ENCODE assay signal across 29 mouse cellular contexts in genomic region chr12:110725051-110725450, GRCm38 (mm10). TPM values are rescaled to one million over a fixed set of nuclear protein-coding genes. Genes with fewer than 3 reads are reported as not detected.
A peak's percentile ranks its signal among the peaks of the same experiment; 100 is the strongest.
DNase-seq lines count a peak whose midpoint lies in the region; ATAC-seq and TF ChIP-seq lines count a peak whose summit lies in the region.
"Had no signal": no experiment of that assay in that cellular context is flagged by ENCODE, and none has a peak within 500 bp of the region (broad histone marks: within the 10 kb centered on the region; RNA-seq: fewer than 3 reads in every experiment).

No protein-coding gene starts in this region.

- H3K4me2 ChIP-seq in CH12.LX (ENCODE audit: insufficient read depth, low read depth, poor library complexity, severe bottlenecking), result no peak overlapping the region
- peak overlapping the region; percentile 24 for H3K4me2 ChIP-seq in myocyte (ENCODE audit: low read depth)
- H3K4me2 ChIP-seq in heart, embryonic 11.5 days, result no peak overlapping the region
- no peak overlapping the region for H3K4me2 ChIP-seq in forebrain, embryonic 15.5 days (replicated peaks)
- H3K4me2 ChIP-seq: embryonic facial prominence, embryonic 13.5 days; embryonic facial prominence, embryonic 15.5 days; forebrain, embryonic 12.5 days had no signal

- no peak for TF ChIP-seq EP300 in CH12.LX (IDR thresholded peaks at IDR 0.05; ENCODE audit: low read length)

- DNase-seq in A20 (ENCODE audit: low read depth, low spot score) (peak; percentile 29), CH12.LX (ENCODE audit: extremely low read depth) (no peak), ES-E14 (ENCODE audit: low read depth, low spot score) (no peak)
- no peak for DNase-seq in cerebellum, postnatal 10 days
- DNase-seq: adrenal gland, adult 8-10 months; adrenal gland, postnatal 14 days; adrenal gland, postnatal 36 days; B cell, adult 2 months; cerebellum, adult 11-12 months; cerebellum, adult 2 months; cerebellum, adult 9-10 months; cerebellum, postnatal 14 days; cerebellum, postnatal 36 days; embryo, embryonic 11 days; forebrain, postnatal 0 days had no signal

- peaks cover 6 to 36% of the 10 kb centered on the region in 2 experiments for H3K4me1 ChIP-seq in CH12.LX (ENCODE audit: control insufficient read depth in 1 of 2, insufficient read depth in 2 of 2)
- no peaks in the 10 kb centered on the region for H3K4me1 ChIP-seq in ES-E14 (ENCODE audit: control insufficient read depth in 2 of 2, insufficient read depth in 2 of 2, low read length in 2 of 2, poor library complexity in 1 of 2)
- no peaks in the 10 kb centered on the region for H3K4me1 ChIP-seq in heart, embryonic 11.5 days (ENCODE audit: control insufficient read depth, insufficient read depth, low read length)
- H3K4me1 ChIP-seq in forebrain, embryonic 15.5 days, result no peaks in the 10 kb centered on the region
- H3K4me1 ChIP-seq: embryonic facial prominence, embryonic 13.5 days; embryonic facial prominence, embryonic 15.5 days; forebrain, embryonic 10.5 days; forebrain, embryonic 12.5 days had no signal

- no peak for TF ChIP-seq RAD21 in CH12.LX (IDR thresholded peaks at IDR 0.05; ENCODE audit: low read depth, low read length)

- H3K27me3 ChIP-seq in CH12.LX (replicated peaks) (peaks cover 10% of the 10 kb centered on the region), myocyte (ENCODE audit: control insufficient read depth, insufficient read depth, insufficient read length) (no peaks in the 10 kb centered on the region)
- H3K27me3 ChIP-seq in heart, embryonic 11.5 days (ENCODE audit: control insufficient read depth, insufficient read depth, low read length), result no peaks in the 10 kb centered on the region
- no peaks in the 10 kb centered on the region for H3K27me3 ChIP-seq in forebrain, embryonic 15.5 days
- H3K27me3 ChIP-seq: embryonic facial prominence, embryonic 15.5 days; forebrain, embryonic 12.5 days had no signal

- dilution Hi-C loops in CH12.LX (cut with MboI; ENCODE audit: extremely low pct_ligation_motif_present, extremely low pct_unique_long_range_greater_than_20kb, low sequenced_read_pairs), result no loop called here

- TF ChIP-seq CTCF in CH12.LX (conservative IDR thresholded peaks at IDR 0.05 in 1 of 2, IDR thresholded peaks at IDR 0.05 in 1 of 2; ENCODE audit: low read depth in 2 of 2, low read length in 2 of 2), result no peak

- H3K9ac ChIP-seq in CH12.LX (ENCODE audit: insufficient read depth, low read depth), result no peak overlapping the region
- no peak overlapping the region for H3K9ac ChIP-seq in ES-E14 (ENCODE audit: insufficient read depth, low read depth, low read length, poor library complexity, severe bottlenecking)
- H3K9ac ChIP-seq in heart, embryonic 11.5 days (ENCODE audit: low read depth, low read length), result no peak overlapping the region
- no peak overlapping the region for H3K9ac ChIP-seq in forebrain, embryonic 15.5 days (replicated peaks)
- H3K9ac ChIP-seq: embryonic facial prominence, embryonic 13.5 days; embryonic facial prominence, embryonic 15.5 days; forebrain, embryonic 12.5 days; forebrain, postnatal 0 days had no signal

- no peaks in the 10 kb centered on the region for H3K79me2 ChIP-seq in CH12.LX (replicated peaks; ENCODE audit: control insufficient read depth, extremely low read depth, insufficient read depth, poor library complexity, severe bottlenecking)
- H3K79me2 ChIP-seq in myocyte (ENCODE audit: control insufficient read depth, insufficient read depth), result no peaks in the 10 kb centered on the region

- peak overlapping the region; percentile 77 for H3K27ac ChIP-seq in CH12.LX (ENCODE audit: insufficient read depth, low read depth)
- peak overlapping the region; percentile 90 for H3K27ac ChIP-seq in ES-E14 (ENCODE audit: insufficient read depth, low read depth, low read length, poor library complexity, severe bottlenecking)
- H3K27ac ChIP-seq in heart, embryonic 11.5 days (ENCODE audit: low read depth, low read length), result no peak overlapping the region
- no peak overlapping the region for H3K27ac ChIP-seq in forebrain, embryonic 15.5 days (replicated peaks)
- H3K27ac ChIP-seq: embryonic facial prominence, embryonic 13.5 days; embryonic facial prominence, embryonic 15.5 days; forebrain, embryonic 10.5 days; forebrain, embryonic 12.5 days had no signal

- WGBS in heart, embryonic 11.5 days (ENCODE audit: insufficient replicate concordance), result 88% methylated on average over 5 of the region's 5 CpGs
- 89% methylated on average over 5 of the region's 5 CpGs for WGBS in forebrain, embryonic 15.5 days

- no peaks in the 10 kb centered on the region for H3K36me3 ChIP-seq in CH12.LX (replicated peaks in 1 of 2; ENCODE audit: control insufficient read depth in 1 of 2, insufficient read depth in 1 of 2, low read length in 1 of 2)
- H3K36me3 ChIP-seq in ES-E14 (ENCODE audit: control insufficient read depth, insufficient read depth, low read length, poor library complexity, severe bottlenecking), result no peaks in the 10 kb centered on the region; the same call in 1 of the 2 replicates
- no peaks in the 10 kb centered on the region for H3K36me3 ChIP-seq in myocyte (ENCODE audit: control insufficient read depth, insufficient read depth)
- no peaks in the 10 kb centered on the region for H3K36me3 ChIP-seq in heart, embryonic 11.5 days (ENCODE audit: control insufficient read depth, insufficient read depth, low read length)
- H3K36me3 ChIP-seq in forebrain, embryonic 15.5 days, result no peaks in the 10 kb centered on the region
- H3K36me3 ChIP-seq: embryonic facial prominence, embryonic 13.5 days; embryonic facial prominence, embryonic 15.5 days; forebrain, embryonic 10.5 days; forebrain, embryonic 12.5 days had no signal

- H3K9me3 ChIP-seq in CH12.LX (replicated peaks; ENCODE audit: low read length) (peaks cover 13% of the 10 kb centered on the region), ES-E14 (ENCODE audit: control insufficient read depth, insufficient read depth, low read depth, low read length) (0 out of 2 replicates have a peak, but pooled peaks cover 1% of the 10 kb centered on the region)
- no peaks in the 10 kb centered on the region for H3K9me3 ChIP-seq in heart, embryonic 11.5 days (replicated peaks; ENCODE audit: control insufficient read depth, low read length)
- H3K9me3 ChIP-seq in forebrain, embryonic 15.5 days, result no peaks in the 10 kb centered on the region
- H3K9me3 ChIP-seq: embryonic facial prominence, embryonic 13.5 days; embryonic facial prominence, embryonic 15.5 days; forebrain, embryonic 10.5 days; forebrain, embryonic 12.5 days had no signal

- no peak overlapping the region for H3ac ChIP-seq in myocyte (ENCODE audit: control insufficient read depth, insufficient read length)

- no peak for ATAC-seq in heart, embryonic 11.5 days (replicated peaks; ENCODE audit: insufficient number of reproducible peaks, low FRiP score, low TSS enrichment)
- ATAC-seq in forebrain, embryonic 15.5 days (replicated peaks), result no peak
- ATAC-seq: activated CD4-positive, CD25-positive, alpha-beta regulatory T cell, adult 4 months; CD4-positive, CD25-positive, alpha-beta regulatory T cell, adult 4 months; forebrain, embryonic 14.5 days; forebrain, postnatal 0 days had no signal

- in situ Hi-C loops in CH12.LX (cut with MboI; ENCODE audit: low pct_ligation_motif_present, low pct_unique_long_range_greater_than_20kb, low sequenced_read_pairs) (no loop called here), ES-E14 (cut with MboI; ENCODE audit: low sequenced_read_pairs in 2 of 2, unreplicated experiment in 2 of 2) (no loop called here)

- no peak for TF ChIP-seq POLR2A in CH12.LX (IDR thresholded peaks at IDR 0.05; ENCODE audit: low read depth, low read length)
- TF ChIP-seq POLR2A in myocyte (IDR thresholded peaks at IDR 0.05; ENCODE audit: insufficient read length, low read depth), result no peak

- H3K4me3 ChIP-seq in CH12.LX (replicated peaks in 1 of 3; ENCODE audit: low read depth in 2 of 3, low read length in 2 of 3, poor library complexity in 1 of 3) (no peak overlapping the region), ES-E14 (ENCODE audit: insufficient read depth in 1 of 2, low read depth in 1 of 2, low read length in 2 of 2, poor library complexity in 1 of 2, severe bottlenecking in 1 of 2) (no peak overlapping the region), myocyte (no peak overlapping the region)
- H3K4me3 ChIP-seq in heart, embryonic 11.5 days (ENCODE audit: low read depth, low read length), result no peak overlapping the region
- no peak overlapping the region for H3K4me3 ChIP-seq in forebrain, embryonic 15.5 days
- H3K4me3 ChIP-seq: embryonic facial prominence, embryonic 13.5 days; embryonic facial prominence, embryonic 15.5 days; erythroblast, embryonic 14.5 days; forebrain, embryonic 10.5 days; forebrain, embryonic 12.5 days had no signal

TF ChIP-seq in CH12.LX, 34 proteins besides CTCF, POLR2A, EP300 and RAD21 (continues in another document):
- TF ChIP-seq CHD2 (IDR thresholded peaks at IDR 0.05; ENCODE audit: low read length), result no peak

TF ChIP-seq in ES-E14, 5 proteins besides CTCF, POLR2A, EP300 and RAD21 (continues in another document):
- TF ChIP-seq HCFC1 (IDR thresholded peaks at IDR 0.05; ENCODE audit: borderline replicate concordance, insufficient read depth, low read length), result no peak

TF ChIP-seq in myocyte, 11 proteins besides CTCF, POLR2A, EP300 and RAD21 (continues in another document):
- no peak for TF ChIP-seq E2F4 (IDR thresholded peaks at IDR 0.05; ENCODE audit: insufficient read depth)

RNA-seq across cellular contexts. Expression of gene Wdr20, which starts 12.7 kb away (rescaled TPM):
- 26.2 and 27.4 TPM in 2 replicates for total RNA-seq in CH12.LX (2012; rRNA removed)
- 20.5 and 22.8 TPM in 2 replicates for total RNA-seq in CH12.LX (2014; rRNA removed)
- 16.1 and 17.9 TPM in 2 replicates for polyA plus RNA-seq in CH12.LX (2012; ENCODE audit: insufficient read length, low read depth)
- total RNA-seq in ES-E14 (2012; rRNA removed), result 27.4 and 30.3 TPM in 2 replicates
- 13.9 TPM for polyA plus RNA-seq in myocyte (2012; fragmentation: generic; extraction: Trizol)
- polyA plus RNA-seq in heart, embryonic 11.5 days (2014; fragmentation: Nextera tagmentation; extraction: Ambion mirVana), result 15.2 and 17.1 TPM in 2 replicates
- 31.5 and 33.5 TPM in 2 replicates for polyA plus RNA-seq in forebrain, embryonic 15.5 days (2015; fragmentation: Nextera tagmentation; extraction: Ambion mirVana)

RNA-seq across cellular contexts. Expression of gene Hsp90aa1, which starts 22.5 kb away (rescaled TPM):
- 730 and 1,066 TPM in 2 replicates for total RNA-seq in CH12.LX (2012; rRNA removed)
- 1,361 and 1,740 TPM in 2 replicates for total RNA-seq in CH12.LX (2014; rRNA removed)
- polyA plus RNA-seq in CH12.LX (2012; ENCODE audit: insufficient read length, low read depth), result 2,091 and 2,158 TPM in 2 replicates
- 1,672 and 2,383 TPM in 2 replicates for total RNA-seq in ES-E14 (2012; rRNA removed)
- polyA plus RNA-seq in myocyte (2012; fragmentation: generic; extraction: Trizol), result 110 TPM
- polyA plus RNA-seq in heart, embryonic 11.5 days (2014; fragmentation: Nextera tagmentation; extraction: Ambion mirVana), result 729 and 869 TPM in 2 replicates
- 1,340 and 1,345 TPM in 2 replicates for polyA plus RNA-seq in forebrain, embryonic 15.5 days (2015; fragmentation: Nextera tagmentation; extraction: Ambion mirVana)

RNA-seq across cellular contexts. Expression of gene 1700001K19Rik, which starts 42.6 kb away (rescaled TPM):
- total RNA-seq in CH12.LX (2012; rRNA removed) (0.13 TPM in 1 of 2 replicates, not detected in the other), CH12.LX (2014; rRNA removed) (not detected in 2 replicates), ES-E14 (2012; rRNA removed) (not detected in 2 replicates)
- polyA plus RNA-seq in CH12.LX (2012; ENCODE audit: insufficient read length, low read depth) (not detected in 2 replicates), myocyte (2012; fragmentation: generic; extraction: Trizol) (0.05 TPM)
- 0.23 TPM in 1 of 2 replicates, not detected in the other for polyA plus RNA-seq in heart, embryonic 11.5 days (2014; fragmentation: Nextera tagmentation; extraction: Ambion mirVana)
- polyA plus RNA-seq in forebrain, embryonic 15.5 days (2015; fragmentation: Nextera tagmentation; extraction: Ambion mirVana), result 0.33 and 0.48 TPM in 2 replicates
- total RNA-seq: adrenal gland, adult 18-20 months; adrenal gland, adult 8-10 months; adrenal gland, postnatal 14 days; adrenal gland, postnatal 36 days; common myeloid progenitor, adult 5-6 weeks; forebrain, postnatal 0 days; MEL had no signal
- polyA plus RNA-seq: cerebellum, adult 2 months; embryonic facial prominence, embryonic 13.5 days; erythroblast, embryonic 14.5 days; forebrain, embryonic 10.5 days; forebrain, embryonic 12.5 days; forebrain, embryonic 14.5 days; forebrain, postnatal 0 days had no signal

Comparison
In these comparisons a context has a peak if more than half of its experiments do, and no peak if none do; other contexts are left out.
1. H3K27ac ChIP-seq: peak in CH12.LX (single experiment) and ES-E14 (single experiment); none in heart, embryonic 11.5 days (single experiment) and forebrain, embryonic 15.5 days (single experiment).